Mouse (Mus musculus): ENCODE data around the gene Hist1h3f.

GRCm38 (mm10) chr13:23546694-23547093, 2.8 kb downstream of the Hist1h3f start:
- no peak for TF ChIP-seq CTCF (IDR thresholded peaks at IDR 0.05; ENCODE audit: low read depth, low read length)
- no peak for TF ChIP-seq GATA1 (IDR thresholded peaks at IDR 0.05; ENCODE audit: borderline replicate concordance, low read length)
- TF ChIP-seq GATA2 (IDR thresholded peaks at IDR 0.05; ENCODE audit: borderline replicate concordance, low read depth, low read length) = no peak
- no peak for TF ChIP-seq TAL1 (conservative IDR thresholded peaks at IDR 0.05; ENCODE audit: low read depth, low read length)
- TF ChIP-seq POLR2AphosphoS5 (IDR thresholded peaks at IDR 0.05; ENCODE audit: insufficient replicate concordance, low read depth, low read length) = no peak

All from G1E (cell line).